Mouse (Mus musculus) embryo, embryonic 10 days (tissue): ENCODE data around the gene Proser1.

Experiments used
- DNase-seq: peaks from one replicate; pipeline ENCODE4 v3.0.0-alpha.2; 2015; ENCODE audit warnings: low spot score

The Proser1 gene

DNA sequence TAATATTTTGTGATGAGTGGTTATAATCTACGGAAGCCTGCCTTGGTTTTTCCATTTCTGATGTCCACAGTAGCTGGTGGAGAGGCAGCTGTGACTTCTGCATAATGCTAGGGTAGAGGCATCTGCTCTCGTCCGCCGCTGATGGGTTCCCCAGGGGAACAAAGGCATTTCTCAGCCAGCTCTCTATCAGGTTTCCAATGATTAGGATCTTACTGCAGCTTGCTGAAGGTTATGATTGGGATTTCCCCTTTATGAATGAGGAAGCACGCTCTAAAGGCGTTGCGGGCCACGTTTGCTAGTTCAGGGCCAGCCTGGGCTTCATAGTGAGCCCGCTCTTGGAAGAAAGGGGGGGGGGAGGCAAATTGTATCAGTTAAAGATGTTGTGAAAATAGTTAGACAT, 3.0 kb downstream of the Proser1 start:
- no peak for DNase-seq

GRCm38 (mm10) chr3:53467356-53467755, 3.9 kb downstream of the Proser1 start:
- DNase-seq: no peak

GRCm38 (mm10) chr3:53469650-53470049, 6.2 kb downstream of the Proser1 start:
- DNase-seq: no peak

DNA sequence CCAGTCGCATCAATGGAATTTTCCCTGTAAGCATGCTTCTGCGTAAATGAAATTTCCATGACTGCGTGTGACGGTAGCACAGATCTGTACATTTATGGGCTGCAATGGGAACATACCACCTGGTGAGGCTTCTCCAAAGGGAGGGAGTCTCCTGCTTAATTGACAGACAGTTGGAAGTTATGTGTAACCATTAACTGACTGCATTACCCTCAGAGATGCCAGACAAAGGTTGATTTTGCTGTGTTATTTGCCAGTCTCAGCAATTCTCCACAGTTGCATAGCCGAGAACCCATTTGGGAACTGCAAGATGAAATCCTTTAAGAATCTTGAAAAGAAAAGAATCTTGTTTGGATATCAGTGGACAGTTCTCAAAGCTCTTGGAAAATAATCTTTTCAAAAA, 8.6 kb downstream of the Proser1 start:
- DNase-seq: no peak

GRCm38 (mm10) chr3:53474179-53474578, 10.7 kb downstream of the Proser1 start:
- no peak for DNase-seq

- peak; percentile 67 for DNase-seq
These were observed 12.4 kb downstream of the Proser1 start for GRCm38 (mm10) chr3:53475889-53476288.

DNA sequence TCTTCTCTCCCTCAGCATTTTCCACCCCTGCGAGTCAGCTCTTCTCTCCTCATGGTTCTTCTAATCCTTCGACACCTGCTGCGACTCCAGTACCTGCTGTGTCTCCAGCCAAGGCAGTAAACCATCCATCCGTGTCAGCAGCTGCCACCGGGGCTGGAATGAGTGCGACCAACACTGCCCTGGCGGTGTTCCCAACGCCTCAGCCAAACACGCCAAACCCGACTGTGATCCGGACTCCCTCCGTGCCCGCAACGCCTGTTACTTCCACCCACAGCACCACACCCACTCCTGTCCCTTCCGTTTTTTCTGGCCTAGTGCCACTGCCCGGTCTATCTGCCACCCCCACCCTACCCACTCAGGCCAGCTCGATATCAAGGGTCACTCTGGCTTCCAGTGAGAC, 14.0 kb downstream of the Proser1 start:
- DNase-seq: no peak

DNA sequence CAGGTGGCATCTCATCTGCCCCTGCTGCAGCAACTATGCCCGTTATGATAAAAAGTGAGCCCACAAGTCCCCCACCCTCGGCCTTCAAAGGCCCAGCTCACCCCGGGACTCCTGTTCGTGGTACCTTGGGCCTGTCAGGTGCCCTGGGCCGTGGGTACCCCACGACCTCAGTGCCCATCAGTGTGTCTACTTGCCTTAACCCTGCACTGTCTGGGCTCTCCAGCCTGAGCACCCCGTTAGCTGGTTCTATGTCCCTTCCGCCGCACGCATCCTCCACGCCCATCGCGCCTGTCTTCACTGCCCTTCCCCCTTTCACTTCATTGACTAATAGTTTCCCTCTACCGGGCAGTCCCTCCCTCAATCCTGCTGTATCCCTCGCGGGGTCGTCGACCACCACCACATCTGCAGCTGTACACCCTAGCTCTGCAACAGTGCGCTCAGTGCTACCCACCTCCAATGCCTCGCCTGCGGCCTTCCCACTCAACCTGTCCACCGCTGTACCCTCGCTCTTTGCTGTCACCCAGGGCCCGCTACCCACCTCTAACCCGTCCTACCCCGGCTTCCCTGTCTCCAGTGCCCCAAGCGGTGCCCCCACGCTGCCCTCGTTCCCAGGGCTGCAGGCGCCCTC, 15.1 kb downstream of the Proser1 start:
- no peak for DNase-seq

DNA sequence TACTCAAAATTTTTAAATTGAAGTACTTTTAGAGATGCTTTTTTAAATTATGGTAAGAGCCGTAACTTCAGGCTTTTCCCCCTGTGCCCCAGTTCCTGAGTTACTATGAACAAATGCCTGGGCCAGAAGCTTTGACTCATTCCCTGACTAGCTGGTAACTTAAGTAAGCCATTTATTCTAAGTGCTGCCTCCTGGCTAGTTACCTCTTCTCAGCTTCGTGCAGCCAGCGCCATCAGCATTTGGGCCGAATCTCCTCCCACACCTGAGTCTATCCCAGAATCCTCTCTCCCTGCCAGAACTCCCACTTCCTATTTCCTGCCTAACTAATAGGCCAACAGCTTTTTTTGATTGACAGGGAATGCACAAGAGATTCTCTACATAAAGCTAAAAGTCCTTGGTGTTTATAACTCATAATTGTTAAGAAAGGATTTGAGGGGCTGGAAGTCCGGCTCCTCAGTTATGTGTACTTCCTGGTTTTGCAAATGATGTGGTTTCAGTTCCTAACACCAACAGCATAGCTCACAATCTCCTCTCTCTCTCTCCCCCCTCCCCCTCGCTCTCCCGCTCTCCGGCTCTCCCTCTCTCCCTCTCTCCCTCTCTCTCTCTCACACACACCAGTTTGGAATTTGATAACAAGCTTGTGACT, 20.1 kb downstream of the Proser1 start:
- DNase-seq: no peak

GRCm38 (mm10) chr3:53486561-53486960, 23.1 kb downstream of the Proser1 start:
- no peak for DNase-seq

- DNase-seq: peak; percentile 30
These were observed 23.6 kb downstream of the Proser1 start for GRCm38 (mm10) chr3:53486996-53487576.

GRCm38 (mm10) chr3:53488353-53488752, 24.9 kb downstream of the Proser1 start, which contains the start of gene Stoml3:
Stoml3 (plus strand) TSS chr3:53488653.
- no peak for DNase-seq

DNA sequence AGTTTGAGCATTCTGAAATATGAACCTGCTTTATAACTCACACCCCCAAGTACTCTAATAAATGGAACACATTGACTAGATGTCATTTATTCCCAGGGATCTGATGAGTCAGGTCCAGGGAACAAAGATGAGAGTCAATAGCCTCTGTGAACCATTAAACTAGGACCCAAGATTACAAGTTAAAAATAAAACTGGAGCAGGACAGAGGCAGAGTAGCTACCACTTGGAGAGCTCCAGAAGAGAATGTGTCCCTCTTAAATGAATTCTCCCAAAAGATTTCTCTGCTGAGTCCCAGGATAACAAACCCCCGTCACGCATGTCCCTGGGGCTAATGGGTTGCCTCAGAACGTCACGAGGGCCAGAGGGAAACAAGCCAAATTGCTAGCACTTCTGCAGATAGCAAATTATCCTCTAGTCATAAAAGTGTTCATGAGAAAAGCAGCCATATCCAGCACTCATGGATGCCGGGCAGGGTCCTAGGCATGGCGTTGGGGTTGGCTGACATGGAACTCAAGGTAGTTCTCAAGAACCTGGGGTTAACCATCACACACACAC, 35.0 kb downstream of the Proser1 start:
- DNase-seq: no peak

DNA sequence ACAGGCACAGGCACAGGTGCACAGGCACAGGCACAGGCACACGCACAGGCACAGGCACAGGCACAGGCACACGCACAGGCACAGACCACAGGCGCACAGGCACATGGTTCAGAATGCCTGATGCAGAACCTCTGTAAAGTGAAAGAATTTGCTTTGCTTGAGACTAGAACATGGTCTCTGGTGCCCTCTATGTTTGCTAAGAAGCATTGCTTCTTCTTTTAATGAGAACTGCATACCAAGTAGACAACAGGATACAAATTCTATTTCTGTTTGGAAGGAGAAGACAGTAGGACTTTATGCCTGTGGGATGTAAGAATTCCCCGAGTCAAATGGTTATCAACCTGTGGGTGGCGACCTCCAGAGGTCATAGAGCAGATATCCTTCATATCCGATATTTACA, 39.0 kb downstream of the Proser1 start:
- no peak for DNase-seq

- no peak for DNase-seq
These were observed 49.6 kb downstream of the Proser1 start for GRCm38 (mm10) chr3:53513096-53513495.

DNA sequence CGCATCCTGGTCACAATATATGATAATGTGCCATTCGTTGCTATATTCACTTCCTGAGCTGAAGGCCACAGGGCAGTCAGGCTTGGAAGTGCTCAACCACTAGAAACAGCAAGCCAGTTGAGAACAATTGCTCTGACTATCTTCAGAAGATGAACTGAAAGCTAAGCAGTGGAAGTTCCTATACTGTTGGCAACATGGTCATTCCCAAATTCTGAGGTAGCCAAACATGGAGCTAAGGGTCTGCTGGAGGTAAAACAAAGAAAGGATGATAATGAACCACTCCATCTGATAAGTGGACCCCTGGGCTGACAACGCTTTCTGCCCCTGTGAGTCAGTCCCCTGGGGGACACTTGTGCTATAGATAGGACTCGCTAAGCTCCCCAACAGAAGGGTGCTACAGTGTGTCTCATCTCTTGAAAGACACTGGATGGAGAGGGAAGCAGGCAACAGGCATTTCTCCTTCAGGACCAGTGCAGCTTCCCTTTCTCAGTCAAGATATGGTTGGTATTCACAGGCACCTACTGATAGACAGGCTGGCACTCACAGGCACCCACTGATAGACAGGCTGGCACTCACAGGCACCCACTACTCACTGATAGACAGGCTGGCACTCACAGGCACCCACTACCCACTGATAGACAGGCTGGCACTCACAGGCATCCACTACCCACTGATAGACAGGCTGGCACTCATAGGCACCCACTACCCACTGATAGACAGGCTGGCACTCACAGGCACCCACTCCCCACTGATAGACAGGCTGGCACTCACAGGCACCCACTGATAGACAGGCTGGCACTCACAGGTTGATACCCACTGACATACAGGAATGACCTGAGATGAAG, 51.0 kb downstream of the Proser1 start:
- DNase-seq: no peak

GRCm38 (mm10) chr3:53522794-53523193, 59.3 kb downstream of the Proser1 start:
- DNase-seq: no peak

- DNase-seq: peak; percentile 92
These were observed 62.3 kb downstream of the Proser1 start for GRCm38 (mm10) chr3:53525737-53526136.

DNA sequence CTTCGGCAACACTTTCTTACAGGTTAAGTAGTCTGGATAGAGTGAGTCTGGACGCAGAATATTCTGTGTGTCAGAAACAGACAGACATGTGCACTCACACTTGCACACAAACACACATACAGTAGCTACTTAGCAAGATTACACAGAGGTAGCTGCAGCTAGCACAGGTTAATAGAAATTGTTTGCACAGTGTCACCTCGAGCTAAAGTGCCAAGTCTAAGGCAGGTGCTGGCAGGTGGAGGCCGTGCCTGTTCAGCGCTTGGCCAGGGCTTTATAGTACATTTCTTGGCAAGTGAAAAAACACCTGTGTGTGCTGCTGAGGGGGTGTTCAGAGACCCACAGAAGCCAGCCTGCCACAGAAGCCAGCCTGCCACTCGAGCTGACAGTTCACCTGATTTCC, 66.8 kb downstream of the Proser1 start:
- DNase-seq: no peak
